Mouse (Mus musculus) frontal cortex, postnatal 25 days (tissue): ENCODE measurements around the gene Best1.

ENCODE experiments used
- DNase-seq, 2 experiments: peaks; one replicate each; pipeline ENCODE4 v3.0.0; 2022; ENCODE audit warnings: low spot score in 2 of 2

The Best1 gene

GRCm38 (mm10) chr19:10001206-10001969 lies at the start of gene Best1, which contains the start of gene Rab3il1:
Best1 (minus strand) TSS chr19:10001633.
Rab3il1 (plus strand) TSS chr19:10001669.
- DNase-seq: no peak

GRCm38 (mm10) chr19:10050438-10050837 lies 49.0 kb upstream of the Best1 start:
- DNase-seq: no peak

GRCm38 (mm10) chr19:10049533-10049932 lies 48.1 kb upstream of the Best1 start:
- no peak for DNase-seq

GRCm38 (mm10) chr19:10046983-10047382 lies 45.5 kb upstream of the Best1 start:
- no peak for DNase-seq

GRCm38 (mm10) chr19:10046346-10046745 lies 44.9 kb upstream of the Best1 start:
- no peak for DNase-seq

GRCm38 (mm10) chr19:10045707-10046106 lies 44.3 kb upstream of the Best1 start:
- no peak for DNase-seq

- DNase-seq: no peak
Observed at GRCm38 (mm10) chr19:10043643-10044042, 42.2 kb upstream of the Best1 start.

GRCm38 (mm10) chr19:10042816-10043215 lies 41.4 kb upstream of the Best1 start:
- no peak for DNase-seq

GRCm38 (mm10) chr19:10042232-10042631 lies 40.8 kb upstream of the Best1 start:
- DNase-seq: no peak

GRCm38 (mm10) chr19:10041388-10042148 lies 40.1 kb upstream of the Best1 start, which contains the start of gene Fads3:
Fads3 (plus strand) TSS chr19:10041569.
- peak; percentile 49 to 56 for DNase-seq

- no peak for DNase-seq
Observed at GRCm38 (mm10) chr19:10040866-10041387, 39.5 kb upstream of the Best1 start.

- no peak for DNase-seq
Observed at GRCm38 (mm10) chr19:10039615-10040014, 38.2 kb upstream of the Best1 start.

- no peak for DNase-seq
Observed at GRCm38 (mm10) chr19:10038910-10039309, 37.5 kb upstream of the Best1 start.

GRCm38 (mm10) chr19:10038364-10038763 lies 36.9 kb upstream of the Best1 start:
- DNase-seq: no peak

GRCm38 (mm10) chr19:10037534-10037933 lies 36.1 kb upstream of the Best1 start:
- DNase-seq: no peak

GRCm38 (mm10) chr19:10034785-10035447 lies 33.5 kb upstream of the Best1 start:
- DNase-seq: peak; percentile 75

- no peak for DNase-seq
Observed at GRCm38 (mm10) chr19:10034356-10034755, 32.9 kb upstream of the Best1 start.

GRCm38 (mm10) chr19:10033211-10033973 lies 32.0 kb upstream of the Best1 start:
- DNase-seq: peak in 1 of 2 experiments; percentile 42

- no peak for DNase-seq
Observed at GRCm38 (mm10) chr19:10029746-10030145, 28.3 kb upstream of the Best1 start.

GRCm38 (mm10) chr19:10025169-10025875 lies 23.9 kb upstream of the Best1 start:
- DNase-seq: no peak

GRCm38 (mm10) chr19:10023304-10023758 lies 21.9 kb upstream of the Best1 start:
- DNase-seq: no peak
